Mouse (Mus musculus): Measurements from ENCODE around the gene Efhc1.

DNA sequence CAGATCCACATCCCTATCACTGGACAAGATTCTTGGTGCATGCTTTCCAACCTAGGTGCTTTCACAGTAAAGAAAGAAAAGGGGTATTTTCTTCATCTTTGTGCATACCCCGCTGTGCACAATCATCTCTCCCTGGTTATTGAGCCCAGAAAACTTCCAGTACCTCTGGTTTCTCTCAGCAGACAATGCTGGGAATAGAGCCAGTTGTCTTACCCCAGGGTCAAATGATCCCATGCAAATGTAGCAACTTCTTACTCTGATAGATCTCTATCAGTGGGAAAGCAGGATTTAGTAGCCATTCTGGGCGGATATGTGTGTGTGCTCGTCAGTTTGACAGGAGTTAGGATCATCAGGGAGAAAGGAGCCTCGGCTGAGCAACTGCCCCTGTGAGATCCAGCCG, 35.8 kb upstream of the Efhc1 start:
- TF ChIP-seq MYC (IDR thresholded peaks at IDR 0.05; ENCODE audit: low read depth, low read length) = no peak
- no peak for TF ChIP-seq EP300 (IDR thresholded peaks at IDR 0.05; ENCODE audit: low read depth in 1 of 2, low read length in 2 of 2)
- no peak for TF ChIP-seq CTCF (IDR thresholded peaks at IDR 0.05 in 2 of 3, conservative IDR thresholded peaks at IDR 0.05 in 1 of 3; ENCODE audit: control insufficient read depth in 1 of 3, insufficient read depth in 1 of 3, low read depth in 2 of 3, low read length in 3 of 3, poor library complexity in 1 of 3, severe bottlenecking in 1 of 3)
- no peak for TF ChIP-seq TAL1 (IDR thresholded peaks at IDR 0.05; ENCODE audit: low read length)
